Mouse (Mus musculus) NIH3T3 (cell line): ENCODE measurements around the gene Gyg.

ENCODE experiments used
- DNase-seq: peaks from one replicate; pipeline ENCODE4 v3.0.0-alpha.2; 2012; ENCODE audit warnings: low read depth

Gyg gene

DNA sequence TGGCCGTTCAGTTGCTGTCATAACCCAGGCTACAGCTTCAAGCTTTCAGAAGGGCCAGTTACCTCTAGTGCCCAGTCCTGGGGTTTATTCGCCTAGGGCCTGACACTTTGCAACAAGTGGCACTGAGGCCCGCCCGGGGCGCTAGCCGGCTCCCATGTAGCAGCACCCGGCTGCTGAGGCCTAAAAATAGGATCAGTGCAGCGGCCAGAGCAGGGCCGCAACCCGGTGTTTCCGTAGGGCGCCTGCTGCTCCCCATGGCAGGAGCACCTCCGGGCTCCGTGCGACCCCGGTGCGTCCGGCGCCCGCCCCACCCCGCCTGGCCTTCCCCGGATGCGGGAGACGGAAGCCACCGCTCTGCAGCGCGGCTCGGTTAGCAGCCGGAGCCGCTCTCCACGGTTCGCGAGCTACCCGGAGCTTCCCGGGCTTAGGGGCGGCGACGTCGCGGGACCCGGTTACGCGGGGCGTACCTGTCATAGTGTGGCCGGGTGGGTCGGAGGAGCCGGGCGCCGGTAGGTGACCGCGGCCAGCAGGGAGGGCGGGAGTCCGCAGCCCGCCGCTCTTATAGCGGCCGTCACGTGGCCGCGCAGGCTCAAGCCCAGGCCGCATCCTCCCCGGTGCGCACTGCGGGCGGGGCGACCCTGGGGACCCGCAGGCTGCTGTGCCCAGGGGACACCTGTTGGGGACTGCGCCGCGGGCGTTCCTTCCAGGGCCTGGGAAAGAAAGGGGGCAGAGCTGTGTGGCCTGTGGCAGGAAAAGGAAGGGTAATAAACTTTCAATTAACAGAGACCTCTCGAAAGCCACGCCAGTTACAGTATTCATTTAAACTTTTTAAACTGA lies at the start of gene Gyg:
TSS of gene Gyg (minus strand) at position 787 of the 837 bp plus-strand sequence.
- peak; percentile 72 for DNase-seq

GRCm38 (mm10) chr3:20198869-20199268 lies 43.8 kb upstream of the Gyg start:
- DNase-seq: peak; percentile 81

DNA sequence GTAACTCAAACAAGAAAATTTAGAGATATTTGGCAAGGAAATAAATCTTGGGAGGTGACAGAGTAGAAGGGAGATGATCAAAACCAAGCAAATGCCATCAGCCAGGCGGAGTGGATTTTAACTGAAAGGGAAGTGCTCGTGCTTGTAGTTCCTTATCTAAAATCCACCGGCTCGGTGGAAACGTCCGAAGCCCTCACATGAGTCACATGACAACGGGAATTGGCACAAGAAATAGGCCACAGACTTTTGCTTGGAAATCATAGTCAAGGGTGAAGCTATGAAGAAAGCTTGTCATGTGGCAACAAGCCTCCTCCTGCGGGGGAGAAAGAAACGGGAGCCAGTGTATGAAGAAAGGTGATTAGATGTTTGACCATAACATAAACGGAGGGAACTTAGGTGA lies 42.8 kb upstream of the Gyg start:
- no peak for DNase-seq

DNA sequence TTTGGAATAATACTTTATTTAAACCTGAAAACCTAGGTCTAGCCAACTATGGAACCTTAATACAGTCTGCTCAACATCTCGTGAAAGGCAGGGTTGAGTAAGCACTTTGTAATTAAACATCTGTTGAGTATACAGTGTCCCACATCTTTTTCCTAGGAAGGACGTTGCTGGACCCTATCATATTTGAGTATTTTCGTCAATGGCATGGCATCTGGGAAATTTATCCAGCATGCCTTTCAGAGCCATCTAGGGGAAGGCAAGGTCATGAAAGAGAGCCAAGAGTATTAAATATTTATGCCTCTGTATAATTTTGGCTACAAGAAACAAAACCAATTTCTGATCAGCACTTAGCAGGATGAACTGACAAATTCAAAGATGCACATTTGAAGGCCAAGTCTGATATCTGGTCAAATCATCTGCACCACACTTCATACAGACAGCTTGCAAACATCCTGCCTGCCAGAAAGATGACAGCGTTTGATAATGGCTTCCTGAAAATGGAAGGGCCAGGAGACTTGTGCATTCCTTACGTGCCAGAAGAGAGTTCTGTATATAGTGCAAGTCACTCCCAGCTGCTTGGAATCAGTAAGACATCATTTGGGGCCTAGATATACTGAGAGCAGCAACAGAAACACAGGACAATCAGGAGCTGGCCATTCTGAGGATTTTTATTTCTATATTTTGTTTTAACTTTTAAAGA lies 34.0 kb upstream of the Gyg start:
- DNase-seq: no peak

- DNase-seq: no peak
These were observed 17.3 kb upstream of the Gyg start for GRCm38 (mm10) chr3:20172394-20172793.

- no peak for DNase-seq
These were observed 12.4 kb upstream of the Gyg start for GRCm38 (mm10) chr3:20167487-20167886.

DNA sequence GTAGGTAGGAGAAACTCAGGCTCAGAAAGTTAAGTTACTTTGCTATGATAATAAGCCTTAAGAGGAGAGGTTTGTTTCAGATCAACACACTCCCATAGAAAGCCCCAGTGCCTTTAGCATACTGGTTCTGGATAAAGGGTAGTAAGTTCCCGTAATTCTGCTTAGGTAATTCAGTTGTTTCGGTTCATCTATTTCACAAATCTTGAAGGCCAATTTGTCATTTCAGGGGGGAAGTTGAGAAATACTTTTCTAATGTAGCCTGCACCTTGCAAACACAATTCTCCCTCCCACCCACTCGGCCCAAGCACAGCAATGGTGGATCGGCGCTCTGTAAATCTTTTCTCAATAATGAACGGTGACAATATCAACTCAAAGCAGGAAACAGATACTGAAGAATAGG lies 359 bp upstream of the Gyg start:
- peak; percentile 5 for DNase-seq

- no peak for DNase-seq
These were observed 3.5 kb downstream of the Gyg start for GRCm38 (mm10) chr3:20151651-20152050.

- DNase-seq: no peak
These were observed 4.6 kb downstream of the Gyg start for GRCm38 (mm10) chr3:20150511-20150910.

DNA sequence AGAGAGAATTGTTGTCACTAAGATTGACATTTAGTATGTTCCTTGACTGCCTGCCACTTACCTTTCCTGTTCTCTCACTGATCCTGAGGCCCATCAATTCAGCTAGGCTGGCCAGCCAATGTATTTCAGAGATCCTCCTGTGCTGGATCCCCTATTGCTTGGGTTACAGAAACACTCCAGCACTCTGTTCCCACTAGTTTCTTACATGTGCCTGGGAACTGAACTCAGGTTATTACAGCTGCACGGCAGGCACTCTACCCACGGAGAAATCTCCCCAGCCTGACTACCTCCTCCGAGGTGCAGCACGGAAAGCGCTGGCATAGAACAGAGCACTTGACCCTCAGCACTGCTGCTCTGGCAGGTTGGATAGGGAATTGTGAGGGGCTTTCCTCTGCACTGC lies 7.5 kb downstream of the Gyg start:
- no peak for DNase-seq

DNA sequence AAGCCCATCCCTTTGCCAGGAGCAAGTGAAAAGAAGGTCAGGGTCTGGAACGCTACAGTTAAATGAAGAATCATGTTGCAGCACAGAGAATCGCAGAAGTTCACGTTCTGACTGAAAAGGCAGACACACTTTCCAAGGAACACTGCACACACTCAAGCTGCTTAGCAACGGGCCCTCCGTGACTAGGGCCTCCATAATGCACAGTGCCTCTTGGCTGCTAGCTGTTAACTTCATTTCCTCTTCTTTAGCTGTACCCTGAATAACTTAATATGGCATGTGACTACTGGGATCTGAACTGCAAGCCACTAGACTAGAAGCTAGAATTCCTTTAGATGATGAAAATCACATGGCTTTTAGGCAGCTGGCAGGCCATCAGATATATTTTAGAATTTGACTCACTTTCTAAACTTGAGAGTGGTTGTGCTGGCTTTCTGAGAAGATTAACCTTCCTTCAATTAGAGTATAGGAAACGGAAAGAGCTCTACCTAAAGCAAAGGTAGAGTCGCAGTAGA lies 8.2 kb downstream of the Gyg start:
- peak; percentile 60 for DNase-seq

- no peak for DNase-seq
These were observed 9.4 kb downstream of the Gyg start for GRCm38 (mm10) chr3:20145696-20146113.

DNA sequence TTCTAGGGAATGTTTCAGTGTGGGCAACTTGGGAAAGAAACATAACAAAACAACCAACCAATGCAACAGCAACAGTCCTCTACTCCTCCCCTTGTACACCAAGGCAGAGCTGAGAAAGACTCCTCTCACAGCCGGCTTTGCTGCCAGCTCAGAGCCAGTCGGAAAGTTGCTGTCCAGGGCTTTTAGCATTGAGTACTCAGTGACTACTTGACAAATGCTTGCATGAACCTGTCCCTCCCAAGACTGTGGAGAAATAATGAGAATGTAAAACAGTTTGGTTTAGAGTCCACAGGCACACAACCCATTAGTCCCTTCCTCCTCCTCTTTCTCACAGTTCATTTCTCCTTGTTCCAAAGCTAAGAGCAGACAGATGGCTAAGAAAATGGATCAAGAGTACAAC lies 10.7 kb downstream of the Gyg start:
- no peak for DNase-seq

DNA sequence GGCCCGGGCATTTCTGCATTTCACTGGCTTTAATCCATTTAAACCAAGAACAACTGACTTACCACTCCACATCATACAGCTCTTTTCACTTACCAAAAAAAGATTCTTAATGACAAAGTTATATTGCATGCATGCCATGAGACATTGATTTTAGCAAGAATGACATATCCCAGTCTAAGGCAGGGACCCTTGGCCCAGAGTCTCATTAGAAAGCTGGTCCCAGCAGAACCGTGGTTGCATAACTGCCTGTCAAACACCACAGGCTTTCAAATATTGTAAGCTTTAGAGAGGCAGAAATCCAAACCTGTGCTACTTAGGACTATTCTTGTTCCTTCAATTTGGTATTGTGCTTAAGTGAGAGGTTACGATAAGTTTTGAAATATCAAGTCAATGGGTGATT lies 11.4 kb downstream of the Gyg start:
- no peak for DNase-seq

DNA sequence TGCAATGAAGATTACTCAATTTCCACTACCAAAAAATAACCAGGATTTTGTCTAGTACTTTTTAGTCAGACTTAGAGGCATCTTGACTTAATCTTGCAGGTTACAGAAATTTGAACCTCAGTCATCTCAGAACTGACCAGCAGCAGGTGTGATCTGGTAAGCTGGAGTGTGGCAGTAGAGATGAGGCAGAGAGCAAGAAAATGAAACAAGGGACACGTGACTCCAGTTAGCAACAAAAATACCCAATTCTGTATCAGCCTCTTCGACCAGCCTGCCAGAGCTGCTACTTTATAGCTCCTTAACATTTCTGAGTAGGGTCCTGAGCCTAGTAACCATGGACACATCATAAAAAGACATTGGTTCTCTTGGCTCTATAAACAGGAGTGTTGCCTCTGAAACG lies 12.5 kb downstream of the Gyg start:
- no peak for DNase-seq

DNA sequence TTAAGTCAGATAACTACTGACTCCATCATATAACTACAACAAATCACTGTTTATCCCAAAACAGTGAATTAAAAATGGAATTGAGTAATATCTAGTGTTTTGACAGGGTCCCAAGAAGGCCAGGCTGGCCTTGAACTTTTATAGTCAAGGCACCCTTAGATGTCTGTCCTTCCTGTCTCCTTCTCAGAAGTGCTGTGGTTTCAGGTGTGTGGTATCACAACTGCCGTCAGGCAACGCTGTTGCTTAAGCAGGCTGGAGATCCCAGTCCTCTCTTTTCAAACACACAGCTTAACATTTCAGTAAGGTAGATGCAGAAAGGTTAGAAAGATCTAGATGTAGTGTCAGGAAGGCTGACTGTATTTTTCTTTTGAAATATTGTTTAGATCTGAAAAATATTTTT lies 13.0 kb downstream of the Gyg start:
- no peak for DNase-seq

- peak; percentile 11 for DNase-seq
These were observed 13.4 kb downstream of the Gyg start for GRCm38 (mm10) chr3:20141679-20142078.

- no peak for DNase-seq
These were observed 13.9 kb downstream of the Gyg start for GRCm38 (mm10) chr3:20141240-20141639.

DNA sequence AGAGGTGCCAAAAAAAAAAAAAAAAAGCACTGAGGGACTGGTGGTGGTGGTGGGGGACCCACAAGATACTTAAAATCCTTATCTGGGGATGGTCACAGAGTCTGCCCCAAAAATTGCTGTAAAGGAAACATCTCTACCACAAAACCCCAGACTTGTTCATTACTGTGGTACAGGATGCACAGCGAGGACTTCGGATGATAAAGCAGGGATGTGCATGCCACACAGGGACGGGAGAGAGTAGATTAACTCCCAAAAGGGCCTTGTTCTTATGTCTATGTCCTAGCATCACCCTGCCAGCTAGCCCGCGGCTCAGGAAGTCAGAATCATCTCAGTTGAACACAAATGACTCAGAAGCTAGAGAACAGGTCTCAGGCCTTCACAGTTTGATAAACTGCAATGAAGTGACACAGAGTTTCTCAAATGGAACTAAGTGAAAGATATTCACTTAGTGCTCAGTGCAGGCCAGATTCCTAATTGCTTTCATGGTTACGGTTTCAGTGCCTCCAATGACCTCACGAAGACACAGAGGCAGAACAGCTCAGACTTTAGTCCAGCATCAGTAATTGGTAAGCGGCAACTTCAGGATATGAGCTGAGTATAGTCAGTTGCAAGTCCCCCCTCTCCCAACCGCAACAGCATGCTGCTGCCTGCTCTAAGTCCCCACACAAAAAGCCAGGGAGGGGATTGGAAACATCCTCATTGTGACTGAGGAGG lies 18.1 kb downstream of the Gyg start:
- no peak for DNase-seq

DNA sequence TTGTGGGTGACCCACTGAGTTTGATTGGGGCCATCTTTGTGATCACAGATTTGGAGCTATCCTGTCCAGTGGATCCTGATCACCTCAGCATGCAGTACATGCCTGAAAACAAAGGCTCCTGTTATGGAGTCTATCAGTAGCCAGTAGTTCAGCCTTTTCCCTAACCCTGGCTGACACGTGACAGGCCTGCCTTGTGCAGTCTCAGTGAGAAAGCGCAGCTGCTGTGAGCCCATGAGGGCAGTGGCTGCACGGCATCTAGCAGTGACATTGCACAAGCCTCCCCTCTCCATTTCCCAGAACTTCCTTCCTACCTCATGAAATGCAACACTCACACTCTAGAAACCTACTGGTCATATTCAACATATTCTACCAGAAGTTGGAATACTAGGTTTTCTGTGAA lies 20.6 kb downstream of the Gyg start:
- DNase-seq: no peak

- peak; percentile 9 for DNase-seq
These were observed 21.4 kb downstream of the Gyg start for GRCm38 (mm10) chr3:20133745-20134144.

DNA sequence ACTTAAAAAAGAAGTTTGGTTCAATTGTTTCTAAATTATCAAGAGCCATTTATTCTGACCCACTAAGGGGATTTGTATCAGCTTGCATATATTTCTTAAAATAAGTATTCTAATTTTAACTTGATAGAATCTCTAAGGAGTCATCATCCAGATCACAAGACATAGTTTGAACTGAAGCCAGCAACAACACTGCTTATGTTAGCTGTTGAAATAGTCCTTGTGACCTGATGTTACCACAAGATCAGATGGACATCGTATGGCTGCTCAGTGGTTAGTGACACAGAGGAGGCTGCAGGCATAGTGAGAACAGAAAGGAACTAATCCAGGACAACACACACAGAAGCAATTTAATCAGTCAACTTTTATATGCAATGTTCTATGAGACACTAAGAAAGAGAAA lies 22.4 kb downstream of the Gyg start:
- peak; percentile 83 for DNase-seq

GRCm38 (mm10) chr3:20131350-20131720 lies 23.8 kb downstream of the Gyg start:
- DNase-seq: peak; percentile 71
